Mouse (Mus musculus) embryo, embryonic 10.5 days (tissue): ENCODE measurements at regions not wholly inside any gene's neighbourhood (a gene's known extent, or its start where the extent isn't known, plus 50 kb on each side); places are given as distances from the start of the nearest gene placed in this dataset.

Experiments used
- DNase-seq: peaks from one replicate; pipeline ENCODE4 v3.0.0-alpha.2; 2015; ENCODE audit warnings: low spot score

DNA sequence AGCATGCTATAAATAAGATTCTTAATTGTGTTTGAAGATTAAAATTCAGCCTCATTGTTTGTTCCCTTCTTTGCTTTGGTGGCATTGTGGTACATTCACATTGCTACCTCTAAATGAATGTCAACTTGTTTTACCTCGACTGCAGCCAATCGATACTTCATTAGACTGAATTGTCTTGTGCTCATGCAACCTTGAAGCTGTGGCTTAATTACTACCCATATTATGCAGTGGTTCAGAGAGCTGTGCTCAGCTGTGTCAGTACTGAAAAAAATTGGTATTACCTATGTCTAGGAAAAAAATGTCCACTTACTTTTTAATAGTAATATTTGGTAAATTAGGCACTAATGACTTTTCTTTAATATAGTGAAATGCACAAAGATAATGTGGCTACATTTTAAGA lies 1523.6 kb upstream of the Gm8797 start:
- DNase-seq = no peak

DNA sequence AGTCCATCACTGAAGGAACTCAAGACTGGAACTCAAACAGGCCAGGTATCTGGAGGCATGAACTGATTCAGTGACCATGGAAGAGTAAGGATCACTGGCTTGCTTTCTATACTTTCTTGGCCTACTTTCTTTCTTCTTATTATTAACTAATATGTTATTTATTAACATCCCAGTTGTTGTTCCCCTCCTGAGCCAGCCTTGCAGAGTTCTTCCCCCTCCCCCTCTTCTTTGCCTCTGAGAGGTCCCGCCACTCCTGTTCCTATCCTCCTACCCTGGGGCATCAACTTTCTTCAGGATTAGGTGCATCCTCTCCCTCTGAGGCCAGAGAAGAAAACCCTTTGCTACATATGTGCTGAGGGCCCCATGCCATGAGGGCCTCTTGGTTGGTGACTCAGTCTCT lies 1479.2 kb upstream of the Gm8797 start:
- no peak for DNase-seq

DNA sequence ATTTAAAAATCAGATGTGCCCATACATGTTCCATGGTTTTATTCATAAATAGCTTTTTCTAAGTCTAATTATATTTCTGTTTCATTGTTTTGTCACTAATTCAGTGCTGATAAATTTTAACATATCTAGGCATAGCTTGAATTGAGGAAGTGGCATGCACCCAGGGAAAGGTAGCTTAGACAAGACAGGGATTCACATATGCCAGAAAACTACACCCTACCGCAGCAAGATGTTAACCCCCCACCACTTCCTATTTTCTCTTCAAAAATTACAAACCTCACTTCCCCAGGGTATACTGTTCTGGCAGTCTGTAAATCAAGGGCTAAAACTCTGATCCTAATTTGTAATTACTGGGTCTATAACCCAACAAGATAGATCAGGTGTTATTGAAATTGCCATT lies 1476.0 kb upstream of the Gm8797 start:
- no peak for DNase-seq

DNA sequence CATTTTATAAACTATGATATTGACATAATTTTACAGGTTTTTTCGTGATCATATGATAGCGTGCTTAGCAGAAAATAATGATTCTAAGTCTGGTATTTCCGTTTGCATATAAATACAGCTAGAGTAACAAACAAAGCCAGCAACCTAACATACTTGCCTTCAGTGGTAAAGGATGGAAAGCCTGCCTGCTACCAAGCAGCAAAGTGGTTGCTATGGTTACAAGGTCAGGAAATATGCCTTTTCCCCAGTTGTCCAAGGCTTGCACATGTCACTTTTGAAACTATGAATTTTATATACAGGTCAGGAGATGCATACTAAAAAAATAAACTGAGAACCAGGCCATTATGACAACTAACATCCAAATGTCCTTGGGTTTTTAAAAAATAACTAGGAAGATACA lies 1472.6 kb upstream of the Gm8797 start:
- DNase-seq = peak; percentile 66

DNA sequence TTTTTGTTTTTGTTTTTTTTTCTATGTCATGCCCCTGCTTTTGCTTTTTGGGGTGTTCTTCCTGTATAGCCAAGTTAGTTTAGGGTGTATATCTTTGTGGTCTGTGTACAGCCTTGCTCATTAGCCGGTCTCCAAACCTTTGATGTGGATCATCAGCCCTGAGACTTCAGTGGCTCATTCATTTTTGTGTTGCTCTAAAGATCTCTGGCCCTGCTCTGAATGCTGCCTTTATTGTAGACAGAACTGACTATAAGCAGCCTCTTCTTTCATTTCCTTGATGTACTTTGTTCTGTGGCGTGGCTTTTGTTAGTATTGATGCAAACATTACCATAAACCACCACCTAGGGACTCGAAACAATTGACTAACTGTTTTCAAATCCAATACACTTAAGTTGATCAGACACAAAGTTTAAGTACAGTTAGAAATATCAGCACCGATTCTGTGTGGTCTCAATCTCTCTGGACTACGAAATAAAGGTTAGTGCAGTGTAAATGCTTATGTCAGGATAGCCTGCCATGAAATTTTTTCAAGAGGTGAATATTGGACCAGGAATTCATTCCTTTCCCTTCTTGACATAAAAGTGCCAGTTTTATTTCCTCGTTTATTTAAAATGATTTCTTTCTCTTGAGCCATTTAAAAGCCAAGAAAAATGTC lies 1470.1 kb upstream of the Gm8797 start:
- peak; percentile 46 for DNase-seq

DNA sequence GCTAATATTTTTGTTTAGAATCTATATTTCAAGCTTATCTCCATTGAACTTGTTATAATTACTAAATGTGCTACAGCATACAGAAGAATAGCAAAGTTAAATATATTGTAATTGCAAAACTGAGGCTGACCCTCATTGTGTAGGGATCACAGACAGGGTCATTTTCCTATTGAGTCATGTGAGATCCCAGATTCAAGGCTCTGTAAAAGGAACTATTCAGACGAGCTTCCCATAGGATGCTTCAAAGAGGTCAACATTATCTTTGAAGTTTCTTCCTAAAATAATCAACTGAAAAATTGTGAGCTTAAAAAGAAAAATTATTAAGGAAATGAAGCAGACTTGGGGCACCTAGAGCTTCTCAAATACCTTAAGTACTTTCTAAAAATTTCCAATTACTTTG lies 1469.5 kb upstream of the Gm8797 start:
- peak; percentile 33 for DNase-seq

DNA sequence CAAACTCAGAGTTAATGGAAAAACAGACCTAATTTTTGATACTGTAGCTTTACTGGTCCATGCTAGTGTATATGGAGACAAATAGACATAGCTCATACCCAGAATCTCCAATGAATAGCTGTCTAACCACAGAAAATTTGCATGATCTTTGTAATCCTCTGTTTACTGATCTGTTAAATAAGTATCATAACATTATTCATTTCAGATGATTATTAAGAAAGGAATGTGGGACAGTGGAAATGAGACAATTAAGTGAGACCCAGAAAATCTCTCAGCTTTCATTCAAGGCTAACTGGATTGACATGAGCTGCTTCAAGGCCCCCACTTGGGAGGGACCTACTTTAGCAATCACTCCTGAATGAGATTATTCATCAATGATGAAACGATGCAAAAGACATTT lies 1463.5 kb upstream of the Gm8797 start:
- no peak for DNase-seq

DNA sequence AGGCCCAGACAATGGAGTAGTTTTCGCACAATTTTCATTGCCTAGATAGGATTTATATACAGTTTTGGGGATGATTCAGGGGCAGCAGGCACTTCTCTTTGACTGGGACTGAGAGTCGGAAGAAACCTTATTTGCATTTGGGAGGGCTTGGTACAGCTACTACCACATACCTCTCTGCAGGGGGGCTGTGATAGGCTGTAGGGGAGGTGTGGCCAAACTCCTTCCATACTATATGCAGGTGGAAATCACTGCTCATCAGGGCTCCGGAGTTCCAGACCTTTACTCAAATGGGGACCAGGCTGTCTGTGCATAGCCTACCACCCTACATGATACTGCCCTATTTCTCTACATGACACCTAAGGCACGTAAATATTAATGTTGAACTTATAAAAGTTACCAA lies 1414.2 kb upstream of the Gm8797 start:
- DNase-seq = no peak

DNA sequence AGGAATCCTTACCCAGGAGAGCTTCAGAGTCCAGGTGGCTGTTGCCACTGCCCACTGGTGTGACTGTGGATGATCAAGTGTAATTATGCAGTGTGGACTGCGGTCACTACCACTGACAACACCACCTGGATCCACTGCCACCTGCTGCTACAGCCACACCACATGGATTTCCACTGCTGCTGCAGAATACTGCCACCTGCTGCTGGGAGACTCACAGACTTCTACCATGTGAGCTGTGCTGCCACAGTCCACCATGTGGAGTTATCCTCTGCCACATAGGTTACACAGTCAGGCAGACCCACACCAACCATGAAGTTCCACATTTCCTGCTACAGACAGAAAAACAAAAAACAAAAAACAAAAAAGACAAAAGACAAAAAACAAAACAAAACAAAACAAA lies 1411.5 kb upstream of the Gm8797 start:
- DNase-seq = no peak
